Mouse (Mus musculus) ES-E14 (cell line): ENCODE data around the gene Trim16. TPM values are rescaled to one million over a fixed set of nuclear protein-coding genes. Genes with fewer than 3 reads are reported as not detected.

Experiments
- DNase-seq: peaks from one replicate; pipeline ENCODE4 v3.0.0-alpha.2; 2013; ENCODE audit warnings: low read depth, low spot score
- H3K27ac ChIP-seq: 2 replicates; pipeline ENCODE4 v1.5.1; 2012; ENCODE audit warnings: low read depth, mild to moderate bottlenecking, low read length, moderate library complexity, mixed read lengths; ENCODE audit not compliant: poor library complexity, insufficient read depth, severe bottlenecking
- H3K36me3 ChIP-seq: 2 replicates; pipeline ENCODE4 v1.6.1; 2012; ENCODE audit warnings: mild to moderate bottlenecking, low read length, moderate library complexity, mixed read lengths; ENCODE audit not compliant: control insufficient read depth, poor library complexity, insufficient read depth, severe bottlenecking
- H3K4me1 ChIP-seq, 2 experiments: fragments of 150-350 bp in 1 of 2; sonication (generic) in 1 of 2; 2 replicates each; pipeline ENCODE4 v1.6.1; 2012; ENCODE audit warnings: low read length in 2 of 2, mild to moderate bottlenecking in 1 of 2, mixed read lengths in 1 of 2; ENCODE audit not compliant: control insufficient read depth in 2 of 2, insufficient read depth in 2 of 2, poor library complexity in 1 of 2
- H3K4me3 ChIP-seq, 2 experiments: fragments of 150-350 bp in 1 of 2; sonication (generic) in 1 of 2; 2 replicates each; pipeline ENCODE4 v1.5.1; 2012; ENCODE audit warnings: low read length in 2 of 2, low read depth in 1 of 2, mild to moderate bottlenecking in 1 of 2, mixed read lengths in 1 of 2; ENCODE audit not compliant: insufficient read depth in 1 of 2, poor library complexity in 1 of 2, severe bottlenecking in 1 of 2
- H3K9ac ChIP-seq: 2 replicates; pipeline ENCODE4 v1.6.1; 2012; ENCODE audit warnings: low read depth, mild to moderate bottlenecking, low read length, mixed read lengths; ENCODE audit not compliant: poor library complexity, insufficient read depth, severe bottlenecking
- H3K9me3 ChIP-seq: fragments of 150-350 bp; sonication (generic); 2 replicates; pipeline ENCODE4 v1.6.1; 2012; ENCODE audit warnings: low read depth, mild to moderate bottlenecking, low read length; ENCODE audit not compliant: control insufficient read depth, insufficient read depth
- CHD2 ChIP-seq: IDR thresholded peaks from 2 replicates; pipeline ENCODE4 v1.6.1; 2014; ENCODE audit warnings: mild to moderate bottlenecking, low read depth, low read length, inconsistent platforms
- HCFC1 ChIP-seq: IDR thresholded peaks from 2 replicates; pipeline ENCODE4 v1.6.1; 2012; ENCODE audit warnings: low read length, inconsistent platforms, borderline replicate concordance; ENCODE audit not compliant: insufficient read depth
- MAFK ChIP-seq: IDR thresholded peaks from 2 replicates; pipeline ENCODE4 v1.6.1; 2014; ENCODE audit warnings: mild to moderate bottlenecking, low read depth, low read length, inconsistent platforms; ENCODE audit not compliant: insufficient read depth
- ZC3H11A ChIP-seq: IDR thresholded peaks from 2 replicates; pipeline ENCODE4 v1.6.1; 2012; ENCODE audit warnings: low read depth, mild to moderate bottlenecking, inconsistent platforms, low read length, borderline replicate concordance
- ZNF384 ChIP-seq: IDR thresholded peaks from 2 replicates; pipeline ENCODE4 v1.6.1; 2012; ENCODE audit warnings: low read depth, low read length, inconsistent platforms
- in situ Hi-C, 2 experiments: fragments of 600-800 bp; cut with MboI; formaldehyde crosslinking; loops; one replicate each; pipeline ENCODE4 v1.15.1; 2025; ENCODE audit warnings: low sequenced_read_pairs in 2 of 2, inconsistent platforms in 1 of 2; ENCODE audit not compliant: unreplicated experiment in 2 of 2
- total RNA-seq: library from RNA; depleted of rRNA; stranded (reverse); fragments of 300-350 nt; gene quantifications from 2 replicates; pipeline ENCODE4 v1.2.3, GENCODE M21; 2012

Gene Trim16
- total RNA-seq, 1 experiment, result 4.1 TPM

DNA sequence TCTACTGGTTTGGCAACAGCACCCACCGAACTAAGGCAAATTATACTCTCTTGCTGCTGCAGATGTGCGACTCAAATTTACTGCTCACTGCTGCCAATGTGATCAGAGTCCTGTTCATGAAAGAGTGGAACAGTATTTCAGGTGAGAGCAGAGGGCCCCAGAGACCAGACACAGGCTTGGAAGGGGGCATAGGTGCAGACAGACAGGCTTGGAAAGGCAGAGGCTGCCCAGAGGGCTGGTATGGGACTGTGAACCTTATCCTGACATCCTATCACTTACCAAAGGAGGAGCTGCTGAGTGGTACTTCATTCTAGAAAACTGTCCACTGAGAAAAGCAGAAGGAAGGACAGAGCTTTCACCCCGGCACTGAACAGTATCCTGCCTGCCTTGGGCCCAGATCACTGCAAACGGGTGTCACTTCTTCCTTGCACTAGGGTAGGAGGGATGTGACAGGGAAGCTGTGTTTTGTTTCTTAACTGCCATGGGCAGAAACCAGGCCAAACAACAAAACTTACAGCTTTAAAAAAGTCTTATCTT, 27.7 kb downstream of the Trim16 start:
- DNase-seq, result no peak
- TF ChIP-seq MAFK (no peak), HCFC1 (no peak), CHD2 (no peak), ZC3H11A (no peak), ZNF384 (no peak)
- Histone ChIP-seq H3K27ac (no peak overlapping the region), H3K4me1 (peaks cover 9 to 12% of the 10 kb centered on the region in 2 experiments; a peak in 2 of 4 replicates), H3K4me3 (no peak overlapping the region), H3K9ac (no peak overlapping the region), H3K36me3 (no peaks in the 10 kb centered on the region), H3K9me3 (no peaks in the 10 kb centered on the region)
- in situ Hi-C loops, result no loop called here

DNA sequence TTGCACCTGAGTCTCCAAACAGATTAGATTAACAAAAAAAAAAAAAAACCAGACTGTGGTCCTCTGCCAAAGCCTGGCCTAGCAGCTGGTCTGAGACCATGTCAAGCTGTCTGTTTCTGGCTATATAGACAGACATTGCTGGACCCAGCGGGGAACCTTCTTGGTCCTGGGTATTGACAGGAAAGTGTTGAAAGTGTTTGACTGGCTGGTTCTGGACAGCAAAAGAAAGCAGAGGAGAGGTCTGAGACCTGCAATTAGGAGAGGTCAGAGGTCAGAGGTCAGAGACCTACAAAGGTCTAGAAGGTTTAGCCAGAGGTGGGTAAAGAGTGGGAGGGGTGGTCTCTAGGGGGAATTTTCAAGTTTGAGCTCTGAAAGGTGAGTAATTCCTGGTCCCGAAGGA, 28.3 kb downstream of the Trim16 start:
- Histone ChIP-seq H3K4me1 (peaks cover 9 to 14% of the 10 kb centered on the region in 2 experiments; a peak in 2 of 4 replicates), H3K9ac (no peak overlapping the region), H3K9me3 (no peaks in the 10 kb centered on the region), H3K36me3 (no peaks in the 10 kb centered on the region), H3K27ac (no peak overlapping the region), H3K4me3 (no peak overlapping the region)
- in situ Hi-C loops, result no loop called here
- TF ChIP-seq MAFK, result no peak
- no peak for TF ChIP-seq CHD2
- no peak for TF ChIP-seq ZNF384
- no peak for TF ChIP-seq HCFC1
- TF ChIP-seq ZC3H11A, result no peak
- DNase-seq, result no peak

DNA sequence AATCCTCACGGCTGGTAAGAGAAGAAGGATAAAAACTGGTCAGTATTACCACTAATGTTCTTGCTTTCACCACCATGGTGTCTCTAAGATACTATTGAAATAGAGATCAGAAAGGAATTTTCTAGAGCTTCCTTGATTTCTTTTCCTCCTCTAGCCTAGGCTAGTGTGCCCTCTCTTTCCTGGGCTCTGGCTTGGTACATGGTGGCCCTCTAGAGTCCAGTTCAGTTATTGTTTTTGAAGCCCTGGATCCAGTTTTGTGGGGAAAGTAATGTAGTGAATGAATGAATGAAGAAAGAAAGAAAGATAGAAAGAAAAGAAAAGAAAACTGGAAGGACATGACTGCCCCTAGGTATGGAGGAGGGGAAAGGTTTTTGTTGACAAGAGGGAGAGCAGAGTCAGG, 31.2 kb downstream of the Trim16 start:
- H3K9ac ChIP-seq, result no peak overlapping the region
- peaks cover 5 to 12% of the 10 kb centered on the region in 2 experiments; a peak in 2 of 4 replicates for H3K4me1 ChIP-seq
- in situ Hi-C loops, result no loop called here
- H3K27ac ChIP-seq, result no peak overlapping the region
- DNase-seq, result no peak
- no peak for TF ChIP-seq MAFK
- TF ChIP-seq HCFC1, result no peak
- no peak for TF ChIP-seq ZC3H11A
- no peak for TF ChIP-seq CHD2
- TF ChIP-seq ZNF384, result no peak
- H3K4me3 ChIP-seq, result no peak overlapping the region
- H3K9me3 ChIP-seq, result no peaks in the 10 kb centered on the region
- no peaks in the 10 kb centered on the region for H3K36me3 ChIP-seq

DNA sequence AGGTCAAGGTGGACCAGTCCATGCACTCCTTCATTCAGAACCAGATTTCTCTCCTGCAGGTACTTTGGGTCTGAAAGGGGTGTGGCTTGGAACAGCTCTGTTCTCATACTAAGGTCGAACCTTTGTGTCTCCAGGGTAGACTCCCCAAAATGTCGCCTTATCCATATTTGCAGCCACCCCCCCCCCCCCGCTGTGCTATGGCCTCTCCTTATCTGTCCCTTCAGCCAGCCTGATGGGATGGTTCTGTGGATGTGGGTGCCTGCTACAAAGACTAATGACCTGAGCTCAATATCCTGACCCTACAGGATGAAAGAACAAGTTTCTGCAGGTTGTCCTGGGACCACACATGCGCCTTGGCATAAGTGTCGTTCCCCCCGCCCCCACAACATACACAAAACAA, 33.3 kb downstream of the Trim16 start:
- no peak for TF ChIP-seq MAFK
- no peak for TF ChIP-seq ZNF384
- TF ChIP-seq CHD2, result no peak
- TF ChIP-seq HCFC1, result no peak
- no peak for TF ChIP-seq ZC3H11A
- DNase-seq, result no peak
- H3K9ac ChIP-seq, result no peak overlapping the region

More for the DNA sequence above, 33.3 kb downstream of the Trim16 start:
- Histone ChIP-seq H3K9me3 (no peaks in the 10 kb centered on the region), H3K36me3 (no peaks in the 10 kb centered on the region), H3K27ac (no peak overlapping the region), H3K4me3 (no peak overlapping the region), H3K4me1 (peaks cover 0 to 2% of the 10 kb centered on the region in 2 experiments; a peak in 1 of 4 replicates)
- in situ Hi-C loops, result no loop called here
